Mouse (Mus musculus) small intestine, adult 2 months (tissue): Measurements from ENCODE around the gene Kazn.
A peak's percentile ranks its signal among the peaks of the same experiment; 100 is the strongest.

ENCODE experiments used
- CTCF ChIP-seq: fragments of 200-500 bp; IDR thresholded peaks from 2 replicates; pipeline ENCODE4 v1.5.1; 2012; ENCODE audit warnings: low read depth, mild to moderate bottlenecking, control low read depth, inconsistent platforms, low read length, moderate library complexity, mixed read lengths; ENCODE audit not compliant: insufficient replicate concordance, insufficient read length; ENCODE audit errors: extremely low read depth
- POLR2A ChIP-seq: fragments of 200-500 bp; IDR thresholded peaks from 2 replicates; pipeline ENCODE4 v1.6.1; 2012; ENCODE audit warnings: low read depth, mild to moderate bottlenecking, control low read depth, inconsistent platforms, low read length, moderate library complexity

DNA sequence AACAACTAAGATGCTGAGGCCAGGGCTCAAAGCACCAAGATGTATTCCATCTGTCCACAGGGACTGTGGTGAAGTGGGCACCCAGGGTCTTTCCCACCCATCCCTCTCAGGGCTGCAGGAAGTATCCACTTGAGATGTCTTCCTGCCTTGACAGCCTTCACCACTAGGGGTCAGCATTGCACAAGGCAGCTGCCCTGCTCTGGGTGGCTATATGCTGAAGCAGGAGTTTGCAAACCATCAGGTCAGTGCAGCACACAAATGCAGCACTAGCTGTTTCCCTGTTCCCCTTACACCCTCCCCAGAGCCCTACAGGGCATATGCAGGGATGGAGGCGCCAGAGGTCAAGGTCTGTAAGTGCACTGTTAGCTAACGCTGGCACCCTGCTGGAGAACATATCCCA lies 85.7 kb downstream of the Kazn start:
- TF ChIP-seq POLR2A = no peak
- peak; percentile 96; the same call in 1 of the 2 replicates for TF ChIP-seq CTCF
